Mouse (Mus musculus): ENCODE measurements at regions not wholly inside any gene's neighbourhood (a gene's known extent, or its start where the extent isn't known, plus 50 kb on each side); places are given as distances from the start of the nearest gene placed in this dataset.
A peak's percentile ranks its signal among the peaks of the same experiment; 100 is the strongest.

DNA sequence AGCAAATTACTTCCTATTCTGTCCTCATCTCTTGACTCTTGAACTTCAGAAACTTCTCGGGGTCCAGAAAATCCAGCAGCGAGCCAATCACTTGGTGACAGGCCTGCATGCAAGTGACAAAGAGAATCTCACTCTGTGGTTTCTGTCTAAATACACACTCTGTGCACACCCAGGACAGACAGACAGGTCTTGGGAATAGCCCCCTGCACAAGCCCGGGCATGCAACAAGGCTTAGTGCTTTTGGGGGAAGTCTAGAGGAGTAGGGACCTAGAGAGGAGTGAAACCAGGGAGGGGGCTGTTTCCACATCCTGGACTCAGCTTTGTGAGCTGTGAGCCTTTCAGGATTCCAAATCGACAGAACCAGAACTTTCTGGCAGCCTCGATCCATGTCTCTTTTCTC is 259.6 kb downstream of the Ajap1 start:
- no peak overlapping the region for H3K4me2 ChIP-seq
- H3K36me3 ChIP-seq, result no peaks in the 10 kb centered on the region
- H3K27me3 ChIP-seq (replicated peaks), result no peaks in the 10 kb centered on the region
- no peak for ATAC-seq (ENCODE audit: insufficient read depth, low FRiP score, low read depth)
- H3K27ac ChIP-seq, result no peak overlapping the region
- WGBS, result 80% methylated on average over 5 of the region's 5 CpGs
- H3K4me3 ChIP-seq (replicated peaks), result no peak overlapping the region
- H3K9ac ChIP-seq, result no peak overlapping the region
- H3K4me1 ChIP-seq, result 0 out of 2 replicates have a peak, but pooled peaks cover 12% of the 10 kb centered on the region
- H3K9me3 ChIP-seq, result no peaks in the 10 kb centered on the region

DNA sequence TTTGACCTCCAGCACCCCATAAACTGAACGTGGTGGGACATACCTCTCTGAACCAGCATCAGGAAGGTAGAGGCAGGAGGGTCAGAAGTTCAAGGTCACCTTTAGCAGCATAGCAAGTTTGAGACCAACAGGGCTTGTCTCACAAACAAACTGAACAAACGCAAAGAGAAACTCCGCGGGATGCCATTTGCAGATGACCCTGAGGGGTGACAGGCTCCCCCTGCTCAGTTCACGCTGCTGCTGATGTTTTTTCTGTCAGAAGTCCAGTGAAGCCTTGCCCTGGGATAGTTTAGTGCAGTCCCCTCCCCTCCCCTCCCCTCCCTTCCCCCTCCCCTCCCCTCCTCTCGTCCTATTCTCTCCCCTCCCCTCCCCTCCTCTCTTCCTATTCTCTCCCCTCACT is 262.1 kb downstream of the Ajap1 start:
- Histone ChIP-seq H3K36me3 (no peaks in the 10 kb centered on the region), H3K27me3 (replicated peaks) (no peaks in the 10 kb centered on the region), H3K27ac (no peak overlapping the region; the same call in 1 of the 2 replicates), H3K4me3 (replicated peaks) (no peak overlapping the region), H3K4me2 (no peak overlapping the region), H3K9ac (no peak overlapping the region), H3K4me1 (0 out of 2 replicates have a peak, but pooled peaks cover 12% of the 10 kb centered on the region), H3K9me3 (no peaks in the 10 kb centered on the region)
- WGBS, result 7% methylated on average over 5 of the region's 6 CpGs
- ATAC-seq (ENCODE audit: insufficient read depth, low FRiP score, low read depth), result no peak

DNA sequence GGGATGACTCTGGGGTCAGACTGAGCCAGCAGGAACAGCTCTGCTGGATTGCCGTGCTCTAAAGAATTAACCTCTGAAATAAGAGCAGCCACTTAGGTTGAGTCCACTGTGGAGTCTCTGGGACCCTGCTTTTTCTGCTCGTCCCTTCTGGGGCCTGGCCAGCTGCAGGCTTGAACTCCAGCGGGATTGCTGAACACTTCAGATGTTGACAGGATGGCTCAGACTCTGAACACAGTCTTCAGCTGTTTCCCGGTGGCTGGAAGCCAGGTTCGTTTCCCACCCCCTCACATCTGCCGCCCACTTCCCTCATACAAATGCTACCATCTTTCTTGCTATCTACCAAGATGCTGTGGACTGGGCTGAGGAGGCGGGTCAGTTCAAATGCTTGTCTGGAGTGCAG is 262.5 kb downstream of the Ajap1 start:
- Histone ChIP-seq H3K4me2 (no peak overlapping the region), H3K9ac (no peak overlapping the region), H3K4me3 (replicated peaks) (no peak overlapping the region), H3K27me3 (replicated peaks) (no peaks in the 10 kb centered on the region), H3K9me3 (no peaks in the 10 kb centered on the region), H3K27ac (no peak overlapping the region; the same call in 1 of the 2 replicates), H3K4me1 (0 out of 2 replicates have a peak, but pooled peaks cover 12% of the 10 kb centered on the region), H3K36me3 (no peaks in the 10 kb centered on the region)
- peak; percentile 57; the same call in 1 of the 2 replicates for ATAC-seq (ENCODE audit: insufficient read depth, low FRiP score, low read depth)
- WGBS, result 18% methylated on average over 7 of the region's 7 CpGs

- no peak overlapping the region for H3K4me3 ChIP-seq (replicated peaks)
- H3K9ac ChIP-seq, result no peak overlapping the region
- WGBS, result 60% methylated on average over 9 of the region's 9 CpGs
- H3K4me2 ChIP-seq, result no peak overlapping the region
- ATAC-seq (ENCODE audit: insufficient read depth, low FRiP score, low read depth), result peak; percentile 40; the same call in 1 of the 2 replicates
- H3K36me3 ChIP-seq, result no peaks in the 10 kb centered on the region
- no peaks in the 10 kb centered on the region for H3K9me3 ChIP-seq
- no peak overlapping the region for H3K27ac ChIP-seq
- H3K27me3 ChIP-seq (replicated peaks), result no peaks in the 10 kb centered on the region
- H3K4me1 ChIP-seq, result 0 out of 2 replicates have a peak, but pooled peaks cover 9% of the 10 kb centered on the region
Observed at GRCm38 (mm10) chr4:153217541-153217980, 265.1 kb downstream of the Ajap1 start.

- Histone ChIP-seq H3K27ac (no peak overlapping the region), H3K9me3 (no peaks in the 10 kb centered on the region), H3K9ac (no peak overlapping the region), H3K4me3 (replicated peaks) (no peak overlapping the region), H3K36me3 (no peaks in the 10 kb centered on the region), H3K4me1 (no peaks in the 10 kb centered on the region), H3K4me2 (no peak overlapping the region), H3K27me3 (replicated peaks) (no peaks in the 10 kb centered on the region)
- no peak for ATAC-seq (ENCODE audit: insufficient read depth, low FRiP score, low read depth)
- WGBS, result 59% methylated on average over 11 of the region's 11 CpGs
Observed at GRCm38 (mm10) chr4:153212095-153212494, 270.5 kb downstream of the Ajap1 start.

- 46% methylated on average over 2 of the region's 2 CpGs for WGBS
- H3K27me3 ChIP-seq (replicated peaks), result no peaks in the 10 kb centered on the region
- no peaks in the 10 kb centered on the region for H3K4me1 ChIP-seq
- H3K4me3 ChIP-seq (replicated peaks), result no peak overlapping the region
- H3K4me2 ChIP-seq, result no peak overlapping the region
- H3K9me3 ChIP-seq, result no peaks in the 10 kb centered on the region
- no peak for ATAC-seq (ENCODE audit: insufficient read depth, low FRiP score, low read depth)
- H3K9ac ChIP-seq, result no peak overlapping the region
- no peak overlapping the region for H3K27ac ChIP-seq
- no peaks in the 10 kb centered on the region for H3K36me3 ChIP-seq
Observed at GRCm38 (mm10) chr4:153208822-153209221, 273.8 kb downstream of the Ajap1 start.

- Histone ChIP-seq H3K9me3 (no peaks in the 10 kb centered on the region), H3K4me3 (replicated peaks) (no peak overlapping the region), H3K27ac (no peak overlapping the region), H3K27me3 (replicated peaks) (no peaks in the 10 kb centered on the region), H3K9ac (no peak overlapping the region), H3K4me2 (no peak overlapping the region), H3K4me1 (no peaks in the 10 kb centered on the region), H3K36me3 (no peaks in the 10 kb centered on the region)
- ATAC-seq (ENCODE audit: insufficient read depth, low FRiP score, low read depth), result no peak
- WGBS, result 63% methylated on average over 6 of the region's 6 CpGs
Observed at GRCm38 (mm10) chr4:153208215-153208614, 274.4 kb downstream of the Ajap1 start.

- Histone ChIP-seq H3K9ac (no peak overlapping the region), H3K27me3 (replicated peaks) (no peaks in the 10 kb centered on the region), H3K4me2 (no peak overlapping the region), H3K36me3 (no peaks in the 10 kb centered on the region), H3K9me3 (no peaks in the 10 kb centered on the region), H3K4me1 (no peaks in the 10 kb centered on the region), H3K4me3 (replicated peaks) (no peak overlapping the region), H3K27ac (no peak overlapping the region)
- no peak for ATAC-seq (ENCODE audit: insufficient read depth, low FRiP score, low read depth)
- WGBS, result 42% methylated on average over 11 of the region's 11 CpGs
Observed at GRCm38 (mm10) chr4:153207578-153208102, 275.0 kb downstream of the Ajap1 start.

GRCm38 (mm10) chr4:153206789-153207457 is 275.7 kb downstream of the Ajap1 start:
- Histone ChIP-seq H3K9ac (no peak overlapping the region), H3K4me3 (replicated peaks) (no peak overlapping the region), H3K27me3 (replicated peaks) (no peaks in the 10 kb centered on the region), H3K4me2 (no peak overlapping the region), H3K9me3 (no peaks in the 10 kb centered on the region), H3K36me3 (no peaks in the 10 kb centered on the region), H3K4me1 (no peaks in the 10 kb centered on the region), H3K27ac (no peak overlapping the region)
- no peak for ATAC-seq (ENCODE audit: insufficient read depth, low FRiP score, low read depth)
- 49% methylated on average over 11 of the region's 11 CpGs for WGBS

DNA sequence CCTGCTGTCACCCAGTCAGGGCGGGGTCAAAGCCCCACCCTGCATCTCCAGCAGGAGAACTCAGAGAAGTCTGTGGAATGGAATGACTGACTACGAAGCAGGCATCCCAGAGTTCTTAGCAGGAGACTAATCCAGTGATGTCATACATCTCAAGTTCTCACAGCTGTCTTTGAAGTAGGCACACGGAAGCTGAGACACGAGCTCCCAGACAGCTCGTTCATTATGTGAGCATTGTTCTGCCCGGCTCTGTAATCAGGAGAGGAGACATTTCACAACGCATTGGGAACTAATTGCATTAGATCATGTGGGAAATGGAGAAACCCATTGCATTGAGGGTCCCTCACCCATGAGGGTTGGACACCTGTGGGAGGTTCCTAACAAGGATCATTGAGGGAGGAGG is 277.8 kb downstream of the Ajap1 start:
- Histone ChIP-seq H3K4me2 (no peak overlapping the region), H3K27ac (no peak overlapping the region), H3K36me3 (no peaks in the 10 kb centered on the region), H3K9ac (no peak overlapping the region), H3K9me3 (no peaks in the 10 kb centered on the region), H3K4me1 (no peaks in the 10 kb centered on the region), H3K4me3 (replicated peaks) (no peak overlapping the region), H3K27me3 (replicated peaks) (no peaks in the 10 kb centered on the region)
- ATAC-seq (ENCODE audit: insufficient read depth, low FRiP score, low read depth), result no peak
- WGBS, result 30% methylated on average over 7 of the region's 7 CpGs

GRCm38 (mm10) chr4:153200799-153201770 is 281.5 kb downstream of the Ajap1 start:
- WGBS, result 69% methylated on average over 20 of the region's 20 CpGs
- Histone ChIP-seq H3K27ac (no peak overlapping the region), H3K9me3 (no peaks in the 10 kb centered on the region), H3K4me3 (replicated peaks) (no peak overlapping the region), H3K4me1 (no peaks in the 10 kb centered on the region), H3K27me3 (replicated peaks) (no peaks in the 10 kb centered on the region), H3K36me3 (no peaks in the 10 kb centered on the region), H3K4me2 (no peak overlapping the region), H3K9ac (no peak overlapping the region)
- ATAC-seq (ENCODE audit: insufficient read depth, low FRiP score, low read depth), result no peak

DNA sequence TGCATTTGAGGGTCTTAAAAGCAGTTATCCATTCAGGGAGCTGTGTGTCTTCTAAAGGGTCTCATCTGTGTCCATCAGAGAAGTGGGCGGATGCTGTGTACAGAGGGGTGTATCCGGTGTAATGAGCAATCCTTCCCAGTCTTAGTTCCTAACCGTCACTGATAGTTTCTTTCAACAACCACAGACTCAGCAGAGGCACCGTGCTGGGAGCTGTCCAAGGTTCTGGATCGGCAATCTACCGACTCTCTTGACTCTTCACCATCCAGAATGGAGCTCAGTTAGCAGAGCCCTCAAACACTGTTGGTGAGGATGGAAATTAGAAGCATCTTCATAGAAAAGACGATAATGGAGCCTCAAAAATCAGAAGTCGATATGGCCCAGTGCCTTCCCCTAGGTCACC is 293.1 kb downstream of the Ajap1 start:
- H3K4me2 ChIP-seq, result no peak overlapping the region
- H3K4me3 ChIP-seq (replicated peaks), result no peak overlapping the region
- ATAC-seq (ENCODE audit: insufficient read depth, low FRiP score, low read depth), result no peak
- no peaks in the 10 kb centered on the region for H3K9me3 ChIP-seq
- WGBS, result 5% methylated on average over 8 of the region's 8 CpGs
- no peaks in the 10 kb centered on the region for H3K4me1 ChIP-seq
- no peaks in the 10 kb centered on the region for H3K36me3 ChIP-seq
- no peak overlapping the region for H3K27ac ChIP-seq
- 0 out of 2 replicates have a peak, but pooled peaks cover 5% of the 10 kb centered on the region for H3K27me3 ChIP-seq (replicated peaks)
- H3K9ac ChIP-seq, result no peak overlapping the region
